Mouse (Mus musculus) lung, embryonic 16.5 days (tissue): Measurements from ENCODE around the gene Zbtb38. TPM values are rescaled to one million over a fixed set of nuclear protein-coding genes. Genes with fewer than 3 reads are reported as not detected.

ENCODE experiments used
- ATAC-seq: fragments of 200-750 bp; cut with Nextera tagmentation; 2 replicates; pipeline ENCODE4 v1.8.0; 2017; ENCODE audit warnings: low read depth, mild to moderate bottlenecking, moderate library complexity
- H3K27ac ChIP-seq: fragments of 300-500 bp; sonication (generic); 2 replicates; pipeline ENCODE4 v1.5.1; 2014; ENCODE audit warnings: mild to moderate bottlenecking, control low read depth, low read length
- H3K27me3 ChIP-seq: fragments of 300-500 bp; sonication (generic); 2 replicates; pipeline ENCODE4 v1.6.1; 2014; ENCODE audit warnings: low read depth, low read length, mixed read lengths; ENCODE audit not compliant: control insufficient read depth, insufficient read depth
- H3K36me3 ChIP-seq: fragments of 300-500 bp; sonication (generic); 2 replicates; pipeline ENCODE4 v1.6.1; 2014; ENCODE audit warnings: low read length; ENCODE audit not compliant: control insufficient read depth, insufficient read depth
- H3K4me1 ChIP-seq: fragments of 300-500 bp; sonication (generic); replicated peaks from 2 replicates; pipeline ENCODE4 v1.6.1; 2014; ENCODE audit warnings: low read length, mixed read lengths; ENCODE audit not compliant: control insufficient read depth, insufficient read depth
- H3K4me2 ChIP-seq: fragments of 300-500 bp; sonication (generic); 2 replicates; pipeline ENCODE4 v1.6.1; 2014; ENCODE audit warnings: low read depth, low read length, control low read depth
- H3K4me3 ChIP-seq: fragments of 300-500 bp; sonication (generic); 2 replicates; pipeline ENCODE4 v1.5.1; 2014; ENCODE audit warnings: mild to moderate bottlenecking, low read length, control low read depth
- H3K9ac ChIP-seq: fragments of 300-500 bp; sonication (generic); 2 replicates; pipeline ENCODE4 v1.6.1; 2014; ENCODE audit warnings: low read length, control low read depth
- H3K9me3 ChIP-seq: fragments of 300-500 bp; sonication (generic); 2 replicates; pipeline ENCODE4 v1.6.1; 2016; ENCODE audit warnings: low read length; ENCODE audit not compliant: control insufficient read depth
- WGBS: fragments of 180-500 bp; shearing (Covaris S2); extraction: QIAGEN DNeasy Blood & Tissue Kit; methylation state at CpG from one replicate; pipeline ENCODE4 v1.1.7; 2014; 5-methylcytosine and 5-hydroxymethylcytosine counted together
- polyA plus RNA-seq: library from polyadenylated mRNA; unstranded; fragments of >200 nt; fragmentation: Nextera tagmentation; extraction: Ambion mirVana; gene quantifications from 2 replicates; pipeline ENCODE4 v1.2.1, GENCODE M21; 2015

Zbtb38 gene
- polyA plus RNA-seq, 1 experiment from 2014 or later = 29.2 TPM

DNA sequence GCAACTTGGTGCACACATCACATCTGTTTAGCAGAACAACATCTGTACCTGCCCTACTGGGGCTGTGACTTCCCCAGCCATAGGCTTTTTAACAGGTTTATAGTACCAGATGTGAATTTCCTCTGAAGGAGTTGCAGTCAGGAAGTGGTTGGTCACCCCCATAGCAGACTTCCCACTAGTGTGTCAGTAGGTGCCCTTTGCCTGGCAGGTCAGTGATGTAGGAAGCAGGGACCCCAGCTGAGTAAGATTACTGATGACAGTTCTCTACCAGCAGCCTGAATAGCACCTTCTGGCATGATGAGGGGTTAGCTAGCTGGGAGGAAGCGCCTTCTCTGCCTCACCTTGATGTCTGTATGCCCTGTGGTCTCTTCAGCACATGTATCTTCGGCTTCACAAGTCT is 118.9 kb downstream of the Zbtb38 start:
- Histone ChIP-seq H3K9me3 (no peaks in the 10 kb centered on the region), H3K36me3 (no peaks in the 10 kb centered on the region), H3K27ac (no peak overlapping the region), H3K4me2 (no peak overlapping the region), H3K4me1 (peaks cover 5% of the 10 kb centered on the region), H3K27me3 (no peaks in the 10 kb centered on the region), H3K4me3 (no peak overlapping the region), H3K9ac (no peak overlapping the region)
- WGBS = 76% methylated on average over 2 of the region's 2 CpGs
- ATAC-seq = no peak

Other genes with a start within 250 kb of the Zbtb38 start
- gene Gm28729, start 227.6 kb downstream of the Zbtb38 start, polyA plus RNA-seq = 1.7 and 2.0 TPM in 2 replicates
- 15.3 and 18.9 TPM in 2 replicates for gene Rasa2, start 121.2 kb downstream of the Zbtb38 start, polyA plus RNA-seq
- gene Pxylp1, start 139.8 kb upstream of the Zbtb38 start, polyA plus RNA-seq = 15.8 and 16.2 TPM in 2 replicates